Mouse (Mus musculus): ENCODE data around the gene Catsperd. TPM values are rescaled to one million over a fixed set of nuclear protein-coding genes. Genes with fewer than 3 reads are reported as not detected.

Catsperd gene
- polyA plus RNA-seq, 1 experiment = not detected

DNA sequence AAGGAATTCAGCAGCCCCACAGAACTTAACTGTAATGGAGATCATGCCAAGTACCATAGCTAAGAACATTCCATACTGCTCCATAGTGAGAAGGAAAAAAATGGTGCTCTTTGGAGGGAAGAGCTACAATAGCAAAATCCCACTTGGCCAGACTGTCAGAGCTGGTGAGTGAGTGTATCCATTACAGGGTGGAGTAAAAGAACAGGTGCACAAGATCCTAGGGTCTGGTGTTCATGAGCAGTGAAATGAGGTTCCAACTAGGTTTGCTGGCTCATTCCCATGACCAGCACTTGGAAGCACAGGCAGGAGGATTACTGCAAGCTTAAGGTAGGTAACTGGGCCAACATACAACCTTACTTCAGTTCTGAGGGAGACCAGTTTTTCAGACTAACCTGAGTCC is 35.4 kb upstream of the Catsperd start:
- TF ChIP-seq CTCF (IDR thresholded peaks at IDR 0.05; ENCODE audit: control insufficient read depth, insufficient read depth, low read length) (no peak), POLR2A (IDR thresholded peaks at IDR 0.05; ENCODE audit: borderline replicate concordance, control insufficient read depth, low read depth, low read length) (no peak)
- Histone ChIP-seq H3K4me3 (replicated peaks; ENCODE audit: control insufficient read depth, low read depth, low read length) (no peak overlapping the region), H3K4me1 (ENCODE audit: control insufficient read depth, insufficient read depth, low read length) (no peaks in the 10 kb centered on the region), H3K27ac (ENCODE audit: control insufficient read depth, insufficient read depth, low read depth, low read length, poor library complexity) (no peak overlapping the region)

DNA sequence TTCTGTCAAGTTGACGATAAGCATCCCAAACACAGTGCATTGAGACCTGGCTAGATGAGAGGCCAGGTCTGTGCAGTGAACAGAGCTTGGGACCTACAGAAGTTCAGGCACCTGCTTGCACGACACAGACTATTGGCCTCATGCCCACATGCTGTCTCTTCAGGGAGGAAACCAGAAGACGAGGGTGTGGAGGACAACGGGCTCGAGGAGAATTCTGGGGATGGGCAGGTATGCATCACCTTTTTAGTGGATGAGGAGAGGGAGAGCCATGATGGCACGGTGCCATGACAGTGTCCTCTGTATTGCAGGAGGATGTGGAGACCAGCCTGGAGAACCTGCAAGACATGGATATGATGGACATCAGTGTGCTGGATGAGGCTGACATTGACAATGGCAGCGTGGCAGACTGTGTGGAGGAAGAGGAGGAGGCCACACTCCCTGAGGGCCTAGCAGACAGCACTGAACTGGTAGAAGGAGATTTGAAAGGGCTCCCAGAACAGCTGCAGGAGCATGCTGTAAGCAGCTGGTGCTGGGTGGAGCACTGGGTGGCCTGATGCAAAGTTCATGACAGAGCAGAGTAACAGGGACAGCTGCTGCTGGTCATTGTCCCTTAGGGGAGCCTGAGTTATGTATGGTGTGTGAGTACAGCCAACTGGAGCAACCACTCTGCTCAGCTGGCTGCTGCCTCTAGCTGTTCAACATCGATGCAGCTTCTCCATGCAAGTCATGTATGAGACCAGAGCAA is 34.2 kb upstream of the Catsperd start:
- Histone ChIP-seq H3K4me3 (replicated peaks; ENCODE audit: control insufficient read depth, low read depth, low read length) (no peak overlapping the region), H3K27ac (ENCODE audit: control insufficient read depth, insufficient read depth, low read depth, low read length, poor library complexity) (no peak overlapping the region), H3K4me1 (ENCODE audit: control insufficient read depth, insufficient read depth, low read length) (no peaks in the 10 kb centered on the region)
- TF ChIP-seq POLR2A (IDR thresholded peaks at IDR 0.05; ENCODE audit: borderline replicate concordance, control insufficient read depth, low read depth, low read length) (no peak), CTCF (IDR thresholded peaks at IDR 0.05; ENCODE audit: control insufficient read depth, insufficient read depth, low read length) (no peak)
- 90% methylated on average over 8 of the region's 8 CpGs for WGBS

DNA sequence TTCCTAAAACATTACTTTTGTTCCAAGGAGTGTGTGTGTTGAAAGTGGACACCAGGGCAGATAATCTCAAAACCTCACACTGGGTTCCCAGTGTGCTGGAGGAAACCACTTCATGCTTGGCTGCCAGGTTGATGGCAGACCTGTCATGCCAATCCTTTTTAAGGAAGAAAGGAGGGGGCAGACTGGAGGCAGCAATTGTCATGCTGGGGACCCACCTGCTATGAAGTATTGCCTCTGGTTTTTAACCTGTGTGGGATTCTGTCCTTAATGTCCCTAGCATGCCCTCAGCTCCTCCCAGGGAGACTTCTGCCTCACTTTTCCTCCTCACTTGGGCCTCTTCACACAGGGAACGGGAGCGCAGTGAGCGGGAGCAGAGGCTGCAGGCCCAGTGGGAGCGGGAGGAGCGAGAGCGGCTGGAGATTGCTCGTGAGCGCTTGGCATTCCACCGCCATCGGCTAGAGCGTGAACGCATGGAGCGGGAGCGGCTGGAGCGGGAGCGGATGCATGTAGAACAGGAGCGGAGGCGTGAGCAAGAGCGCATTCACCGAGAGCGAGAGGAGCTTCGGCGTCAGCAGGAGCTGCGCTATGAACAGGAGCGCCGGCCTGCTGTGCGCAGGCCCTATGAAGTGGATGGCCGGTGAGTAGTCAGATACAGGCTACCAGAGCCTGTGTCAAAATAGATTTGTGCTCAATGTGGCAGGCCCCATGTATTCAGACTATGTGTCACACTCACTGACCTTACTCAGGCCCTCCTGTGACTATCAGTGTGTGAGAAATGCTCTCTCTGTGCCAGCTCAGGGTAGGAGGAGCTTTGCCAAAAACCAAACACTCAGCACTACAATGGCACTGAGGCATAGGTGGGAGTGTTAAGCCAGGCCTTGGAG is 24.5 kb upstream of the Catsperd start:
- TF ChIP-seq CTCF (IDR thresholded peaks at IDR 0.05; ENCODE audit: control insufficient read depth, insufficient read depth, low read length) (no peak), POLR2A (IDR thresholded peaks at IDR 0.05; ENCODE audit: borderline replicate concordance, control insufficient read depth, low read depth, low read length) (peak; percentile 19; the same call in 1 of the 2 replicates)
- no peak overlapping the region for H3K4me3 ChIP-seq (replicated peaks; ENCODE audit: control insufficient read depth, low read depth, low read length)
- 97% methylated on average over 28 of the region's 28 CpGs for WGBS
- no peaks in the 10 kb centered on the region for H3K4me1 ChIP-seq (ENCODE audit: control insufficient read depth, insufficient read depth, low read length)
- H3K27ac ChIP-seq (ENCODE audit: control insufficient read depth, insufficient read depth, low read depth, low read length, poor library complexity) = no peak overlapping the region

DNA sequence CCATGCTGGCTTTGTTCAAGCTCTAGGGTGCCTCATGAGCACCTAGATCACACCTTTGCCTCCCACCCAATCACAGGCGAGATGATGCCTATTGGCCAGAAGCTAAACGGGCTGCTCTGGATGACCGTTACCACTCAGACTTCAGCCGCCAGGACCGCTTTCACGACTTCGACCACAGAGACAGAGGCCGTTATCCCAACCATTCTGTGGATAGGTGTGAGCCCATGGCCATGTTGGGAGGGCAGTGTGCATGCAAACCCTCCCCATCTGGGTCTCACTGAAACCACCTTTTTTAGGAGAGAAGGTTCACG is 23.9 kb upstream of the Catsperd start:
- Histone ChIP-seq H3K4me1 (ENCODE audit: control insufficient read depth, insufficient read depth, low read length) (peaks cover 2% of the 10 kb centered on the region; the same call in 1 of the 2 replicates), H3K27ac (ENCODE audit: control insufficient read depth, insufficient read depth, low read depth, low read length, poor library complexity) (no peak overlapping the region), H3K4me3 (replicated peaks; ENCODE audit: control insufficient read depth, low read depth, low read length) (no peak overlapping the region)
- WGBS = 86% methylated on average over 9 of the region's 9 CpGs
- TF ChIP-seq POLR2A (IDR thresholded peaks at IDR 0.05; ENCODE audit: borderline replicate concordance, control insufficient read depth, low read depth, low read length) (no peak), CTCF (IDR thresholded peaks at IDR 0.05; ENCODE audit: control insufficient read depth, insufficient read depth, low read length) (no peak)

DNA sequence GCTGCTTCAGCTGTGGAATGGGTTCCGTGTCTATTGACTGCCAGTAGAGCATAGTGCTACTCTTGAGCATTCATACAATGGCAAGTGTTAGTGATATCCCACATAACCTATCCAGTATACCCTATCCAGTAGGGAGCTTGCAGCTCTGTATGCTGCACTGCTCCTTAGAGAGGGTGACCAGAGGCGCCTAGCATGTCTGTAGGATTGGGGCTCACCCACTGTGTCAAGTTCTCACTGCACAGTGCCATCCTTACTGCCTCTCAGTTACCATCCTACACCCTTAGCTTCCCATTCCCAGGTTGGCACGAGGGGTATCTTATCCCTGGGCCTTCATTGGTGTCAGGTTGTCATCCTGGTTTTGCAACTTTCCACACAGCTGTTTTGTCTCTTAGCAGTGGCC is 23.5 kb upstream of the Catsperd start:
- TF ChIP-seq POLR2A (IDR thresholded peaks at IDR 0.05; ENCODE audit: borderline replicate concordance, control insufficient read depth, low read depth, low read length) (no peak), CTCF (IDR thresholded peaks at IDR 0.05; ENCODE audit: control insufficient read depth, insufficient read depth, low read length) (no peak)
- Histone ChIP-seq H3K4me3 (replicated peaks; ENCODE audit: control insufficient read depth, low read depth, low read length) (no peak overlapping the region), H3K4me1 (ENCODE audit: control insufficient read depth, insufficient read depth, low read length) (peaks cover 2% of the 10 kb centered on the region; the same call in 1 of the 2 replicates), H3K27ac (ENCODE audit: control insufficient read depth, insufficient read depth, low read depth, low read length, poor library complexity) (no peak overlapping the region)
- 90% methylated on average over 3 of the region's 3 CpGs for WGBS

DNA sequence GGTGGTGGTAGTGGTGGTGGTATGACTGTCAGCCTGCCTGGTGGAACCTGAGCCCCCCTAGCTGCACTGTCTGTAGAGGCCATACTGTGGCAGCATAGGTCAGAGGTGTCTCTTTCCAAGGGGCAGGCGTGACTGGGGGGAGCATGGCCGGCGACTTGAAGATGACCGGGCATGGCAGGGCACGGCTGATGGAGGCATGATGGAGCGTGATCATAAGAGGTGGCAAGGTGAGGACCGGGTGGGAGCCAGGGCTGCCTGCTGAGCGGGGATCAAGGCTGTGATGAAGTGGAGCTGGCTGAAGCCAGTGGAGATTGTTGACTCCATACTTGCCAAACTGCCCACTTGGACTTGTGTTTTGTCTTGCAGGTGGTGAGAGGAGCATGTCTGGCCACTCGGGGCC is 22.5 kb upstream of the Catsperd start:
- H3K4me1 ChIP-seq (ENCODE audit: control insufficient read depth, insufficient read depth, low read length) = peaks cover 2% of the 10 kb centered on the region; the same call in 1 of the 2 replicates
- TF ChIP-seq POLR2A (IDR thresholded peaks at IDR 0.05; ENCODE audit: borderline replicate concordance, control insufficient read depth, low read depth, low read length) (no peak), CTCF (IDR thresholded peaks at IDR 0.05; ENCODE audit: control insufficient read depth, insufficient read depth, low read length) (no peak)
- 85% methylated on average over 9 of the region's 9 CpGs for WGBS
- no peak overlapping the region for H3K4me3 ChIP-seq (replicated peaks; ENCODE audit: control insufficient read depth, low read depth, low read length)
- no peak overlapping the region for H3K27ac ChIP-seq (ENCODE audit: control insufficient read depth, insufficient read depth, low read depth, low read length, poor library complexity)

DNA sequence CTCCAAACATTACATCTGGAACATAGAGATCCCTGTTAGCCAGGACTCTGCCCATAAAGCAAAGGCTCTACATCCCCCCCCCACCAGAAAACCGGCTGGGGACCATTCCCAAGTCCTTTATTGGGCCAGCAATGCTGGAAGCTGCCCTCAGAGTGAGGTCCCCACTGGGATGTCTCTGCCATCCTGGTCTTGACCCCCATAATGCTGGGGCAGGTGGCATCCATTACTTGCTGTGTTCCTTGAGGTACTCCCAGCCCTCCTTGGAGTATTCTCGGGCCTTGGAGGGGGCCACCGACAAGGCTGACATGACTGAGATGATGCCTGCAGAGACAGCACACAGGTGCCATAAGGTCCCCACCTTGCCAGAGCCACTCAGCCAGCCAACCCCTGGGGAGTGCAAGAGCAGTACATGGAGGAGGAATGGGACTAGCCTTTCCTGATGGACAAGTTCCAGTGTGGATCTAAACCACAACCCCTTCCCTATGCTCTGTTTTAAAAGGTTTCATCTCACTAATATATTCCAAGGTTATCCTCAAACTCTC is 20.4 kb upstream of the Catsperd start:
- 90% methylated on average over 3 of the region's 3 CpGs for WGBS
- TF ChIP-seq POLR2A (IDR thresholded peaks at IDR 0.05; ENCODE audit: borderline replicate concordance, control insufficient read depth, low read depth, low read length) (no peak), CTCF (IDR thresholded peaks at IDR 0.05; ENCODE audit: control insufficient read depth, insufficient read depth, low read length) (no peak)
- H3K4me3 ChIP-seq (replicated peaks; ENCODE audit: control insufficient read depth, low read depth, low read length) = no peak overlapping the region
- H3K27ac ChIP-seq (ENCODE audit: control insufficient read depth, insufficient read depth, low read depth, low read length, poor library complexity) = no peak overlapping the region
- peaks cover 3% of the 10 kb centered on the region; the same call in 1 of the 2 replicates for H3K4me1 ChIP-seq (ENCODE audit: control insufficient read depth, insufficient read depth, low read length)

DNA sequence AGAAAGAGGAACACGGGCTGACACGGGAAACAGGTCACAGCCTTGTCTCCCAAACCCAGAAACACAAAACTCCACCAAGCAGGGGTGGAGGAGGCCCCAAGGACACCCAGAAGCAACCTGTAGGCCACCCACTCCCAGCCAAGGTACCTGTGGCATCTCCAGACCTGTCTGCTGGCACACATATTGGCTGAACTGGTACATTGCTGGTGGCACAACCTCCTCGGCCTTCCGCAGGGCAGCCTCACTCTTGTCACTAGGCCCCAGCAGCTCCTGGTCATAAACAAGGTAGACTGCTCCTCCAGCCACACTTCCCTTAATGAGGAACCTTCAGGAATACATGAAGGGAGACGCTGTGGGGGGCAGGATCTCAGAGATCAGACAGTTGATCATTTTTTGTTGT is 19.2 kb upstream of the Catsperd start:
- Histone ChIP-seq H3K4me3 (replicated peaks; ENCODE audit: control insufficient read depth, low read depth, low read length) (peak overlapping the region; percentile 25), H3K27ac (ENCODE audit: control insufficient read depth, insufficient read depth, low read depth, low read length, poor library complexity) (no peak overlapping the region), H3K4me1 (ENCODE audit: control insufficient read depth, insufficient read depth, low read length) (peaks cover 3% of the 10 kb centered on the region; the same call in 1 of the 2 replicates)
- 32% methylated on average over 5 of the region's 5 CpGs for WGBS
- TF ChIP-seq CTCF (IDR thresholded peaks at IDR 0.05; ENCODE audit: control insufficient read depth, insufficient read depth, low read length) (no peak), POLR2A (IDR thresholded peaks at IDR 0.05; ENCODE audit: borderline replicate concordance, control insufficient read depth, low read depth, low read length) (no peak)
